Mouse (Mus musculus): ENCODE measurements around the gene Egr2.

DNA sequence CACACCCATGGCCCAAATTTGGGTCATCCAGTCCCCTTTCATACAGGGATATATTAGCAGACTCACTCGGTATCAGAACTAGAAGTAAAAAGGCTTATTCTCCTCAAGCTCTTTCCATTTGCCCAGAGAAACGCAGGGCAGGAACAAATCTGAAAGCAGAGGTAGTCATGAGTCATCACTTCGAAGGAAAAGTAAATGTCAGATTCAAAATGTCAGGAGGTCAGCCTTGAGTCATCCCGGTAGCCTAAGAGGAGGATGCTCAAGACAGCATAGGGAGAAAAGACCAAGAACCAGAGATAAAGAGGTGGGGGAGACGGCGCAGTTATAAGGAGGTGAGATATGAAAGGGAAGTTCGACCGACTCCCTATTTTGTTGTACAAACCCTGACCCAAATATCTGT lies 41.7 kb upstream of the Egr2 start:
- no peak for TF ChIP-seq GATA1 (IDR thresholded peaks at IDR 0.05; ENCODE audit: borderline replicate concordance, low read length)
- TF ChIP-seq FLI1 (IDR thresholded peaks at IDR 0.05; ENCODE audit: low read length) = no peak

All from megakaryocyte, embryonic 14.5 days (primary cell).